ENCODE assay signal across 15 mouse cellular contexts in genomic region chr2:51237451-51237850, GRCm38 (mm10).
DNase-seq lines count a peak whose midpoint lies in the region; ATAC-seq and TF ChIP-seq lines count a peak whose summit lies in the region.
"Had no signal": no experiment of that assay in that cellular context is flagged by ENCODE, and none has a peak within 500 bp of the region (broad histone marks: within the 10 kb centered on the region; RNA-seq: fewer than 3 reads in every experiment).

No protein-coding gene starts in this region.

- H3K36me3 ChIP-seq in heart, embryonic 11.5 days (ENCODE audit: control insufficient read depth, insufficient read depth, low read length) = no peaks in the 10 kb centered on the region
- H3K36me3 ChIP-seq in midbrain, embryonic 12.5 days = no peaks in the 10 kb centered on the region
- no peaks in the 10 kb centered on the region for H3K36me3 ChIP-seq in midbrain, postnatal 0 days (ENCODE audit: insufficient read depth, low read length)
- H3K36me3 ChIP-seq in forebrain, postnatal 0 days (ENCODE audit: insufficient read depth) = no peaks in the 10 kb centered on the region
- H3K36me3 ChIP-seq in hindbrain, postnatal 0 days (ENCODE audit: insufficient read depth, low read length) = no peaks in the 10 kb centered on the region
- H3K36me3 ChIP-seq: heart, embryonic 15.5 days; liver, embryonic 15.5 days; neural tube, embryonic 13.5 days had no signal

- no peaks in the 10 kb centered on the region for H3K9me3 ChIP-seq in heart, embryonic 11.5 days (replicated peaks; ENCODE audit: control insufficient read depth, low read length)
- H3K9me3 ChIP-seq in midbrain, embryonic 12.5 days = no peaks in the 10 kb centered on the region
- no peaks in the 10 kb centered on the region for H3K9me3 ChIP-seq in midbrain, postnatal 0 days (ENCODE audit: low read length)
- H3K9me3 ChIP-seq in forebrain, postnatal 0 days (ENCODE audit: low read length) = no peaks in the 10 kb centered on the region
- H3K9me3 ChIP-seq in hindbrain, postnatal 0 days (ENCODE audit: low read length) = no peaks in the 10 kb centered on the region
- H3K9me3 ChIP-seq: heart, embryonic 15.5 days; liver, embryonic 15.5 days; neural tube, embryonic 13.5 days had no signal

- no peak for ATAC-seq in heart, embryonic 11.5 days (replicated peaks; ENCODE audit: insufficient number of reproducible peaks, low FRiP score, low TSS enrichment)
- ATAC-seq in midbrain, embryonic 12.5 days (ENCODE audit: low FRiP score, low read depth) = no peak
- ATAC-seq in midbrain, postnatal 0 days (ENCODE audit: low FRiP score) = no peak
- no peak for ATAC-seq in forebrain, postnatal 0 days
- no peak for ATAC-seq in hindbrain, postnatal 0 days

- DNase-seq in heart, adult 18-20 months = peak; percentile 6 to 20
- DNase-seq in midbrain, postnatal 0 days (ENCODE audit: low spot score) = no peak
- peak; percentile 16 to 30 for DNase-seq in heart, postnatal 10 days
- peak; percentile 9 for DNase-seq in lung, postnatal 14 days
- DNase-seq in forebrain, postnatal 0 days = no peak
- no peak for DNase-seq in hindbrain, postnatal 0 days (ENCODE audit: low spot score)
- DNase-seq: B cell, adult 2 months; cerebellum, adult 11 months; right cerebral cortex, adult 18-20 months; thymus, postnatal 14 days had no signal

- H3K27me3 ChIP-seq in heart, embryonic 11.5 days (ENCODE audit: control insufficient read depth, insufficient read depth, low read length) = no peaks in the 10 kb centered on the region
- no peaks in the 10 kb centered on the region for H3K27me3 ChIP-seq in midbrain, embryonic 12.5 days
- no peaks in the 10 kb centered on the region for H3K27me3 ChIP-seq in midbrain, postnatal 0 days (ENCODE audit: insufficient read depth, low read length)
- no peaks in the 10 kb centered on the region for H3K27me3 ChIP-seq in forebrain, postnatal 0 days (ENCODE audit: insufficient read depth, low read length)
- no peaks in the 10 kb centered on the region for H3K27me3 ChIP-seq in hindbrain, postnatal 0 days (ENCODE audit: insufficient read depth, low read length)
- H3K27me3 ChIP-seq: heart, embryonic 15.5 days; liver, embryonic 15.5 days; neural tube, embryonic 13.5 days had no signal

- H3K4me2 ChIP-seq in heart, embryonic 11.5 days = no peak overlapping the region
- H3K4me2 ChIP-seq in midbrain, embryonic 12.5 days (replicated peaks) = no peak overlapping the region
- H3K4me2 ChIP-seq in midbrain, postnatal 0 days (ENCODE audit: low read depth, low read length, poor library complexity, severe bottlenecking) = no peak overlapping the region
- no peak overlapping the region for H3K4me2 ChIP-seq in forebrain, postnatal 0 days (ENCODE audit: low read depth)
- H3K4me2 ChIP-seq in hindbrain, postnatal 0 days (ENCODE audit: low read depth, low read length) = no peak overlapping the region
- H3K4me2 ChIP-seq: liver, embryonic 15.5 days had no signal

- TF ChIP-seq CTCF in midbrain, postnatal 0 days (IDR thresholded peaks at IDR 0.05) = no peak
- TF ChIP-seq CTCF in forebrain, postnatal 0 days (IDR thresholded peaks at IDR 0.05; ENCODE audit: low read depth) = no peak
- TF ChIP-seq CTCF in hindbrain, postnatal 0 days (IDR thresholded peaks at IDR 0.05; ENCODE audit: low read depth) = no peak

- WGBS in heart, embryonic 11.5 days (ENCODE audit: insufficient replicate concordance) = 68% methylated on average over 10 of the region's 10 CpGs
- WGBS in midbrain, embryonic 12.5 days = 84% methylated on average over 10 of the region's 10 CpGs
- WGBS in midbrain, postnatal 0 days = 78% methylated on average over 10 of the region's 10 CpGs
- WGBS in forebrain, postnatal 0 days = 74% methylated on average over 10 of the region's 10 CpGs
- 82% methylated on average over 10 of the region's 10 CpGs for WGBS in hindbrain, postnatal 0 days

- no peaks in the 10 kb centered on the region for H3K4me1 ChIP-seq in heart, embryonic 11.5 days (ENCODE audit: control insufficient read depth, insufficient read depth, low read length)
- peaks cover 17% of the 10 kb centered on the region; the same call in 1 of the 2 replicates for H3K4me1 ChIP-seq in midbrain, embryonic 12.5 days
- no peaks in the 10 kb centered on the region for H3K4me1 ChIP-seq in midbrain, postnatal 0 days (ENCODE audit: insufficient read depth, low read length)
- H3K4me1 ChIP-seq in forebrain, postnatal 0 days (ENCODE audit: insufficient read depth) = peaks cover 12% of the 10 kb centered on the region
- H3K4me1 ChIP-seq in hindbrain, postnatal 0 days (ENCODE audit: insufficient read depth, low read length) = no peaks in the 10 kb centered on the region
- H3K4me1 ChIP-seq: liver, embryonic 15.5 days had no signal

- no peak overlapping the region for H3K4me3 ChIP-seq in heart, embryonic 11.5 days (ENCODE audit: low read depth, low read length)
- H3K4me3 ChIP-seq in midbrain, embryonic 12.5 days = no peak overlapping the region
- H3K4me3 ChIP-seq in midbrain, postnatal 0 days (ENCODE audit: low read depth, low read length) = no peak overlapping the region
- no peak overlapping the region for H3K4me3 ChIP-seq in forebrain, postnatal 0 days (ENCODE audit: low read depth, low read length)
- H3K4me3 ChIP-seq in hindbrain, postnatal 0 days (ENCODE audit: low read length) = no peak overlapping the region
- H3K4me3 ChIP-seq: heart, embryonic 15.5 days; liver, embryonic 15.5 days; neural tube, embryonic 13.5 days had no signal

- no peak overlapping the region for H3K27ac ChIP-seq in heart, embryonic 11.5 days (ENCODE audit: low read depth, low read length)
- peak overlapping the region; percentile 54 for H3K27ac ChIP-seq in midbrain, embryonic 12.5 days (replicated peaks)
- H3K27ac ChIP-seq in midbrain, postnatal 0 days (ENCODE audit: low read depth, low read length) = no peak overlapping the region
- H3K27ac ChIP-seq in forebrain, postnatal 0 days (ENCODE audit: low read depth, low read length) = no peak overlapping the region
- H3K27ac ChIP-seq in hindbrain, postnatal 0 days = no peak overlapping the region
- H3K27ac ChIP-seq: heart, embryonic 15.5 days; liver, embryonic 15.5 days; neural tube, embryonic 13.5 days had no signal

- H3K9ac ChIP-seq in heart, embryonic 11.5 days (ENCODE audit: low read depth, low read length) = no peak overlapping the region
- no peak overlapping the region for H3K9ac ChIP-seq in midbrain, embryonic 12.5 days (replicated peaks)
- no peak overlapping the region for H3K9ac ChIP-seq in midbrain, postnatal 0 days (replicated peaks; ENCODE audit: low read length, poor library complexity, severe bottlenecking)
- no peak overlapping the region for H3K9ac ChIP-seq in forebrain, postnatal 0 days
- H3K9ac ChIP-seq in hindbrain, postnatal 0 days (replicated peaks; ENCODE audit: low read length) = no peak overlapping the region
- H3K9ac ChIP-seq: heart, embryonic 15.5 days; liver, embryonic 15.5 days; neural tube, embryonic 13.5 days had no signal

- intact Hi-C loops in heart, postnatal 10 days (cut with DNase I) = no loop called here

Comparison
In these comparisons a context has a peak if more than half of its experiments do, and no peak if none do; other contexts are left out.
1. DNase-seq: peak in heart, adult 18-20 months (2 of 2), heart, postnatal 10 days (2 of 2) and lung, postnatal 14 days (single experiment); none in midbrain, postnatal 0 days (single experiment), forebrain, postnatal 0 days (single experiment) and hindbrain, postnatal 0 days (single experiment).